Mouse (Mus musculus) erythroblast, embryonic 14.5 days (primary cell): Measurements from ENCODE around the gene Prpf31.

ENCODE experiments used
- GATA1 ChIP-seq: IDR thresholded peaks from 2 replicates; pipeline ENCODE4 v1.6.1; 2012; ENCODE audit warnings: low read length, inconsistent platforms, mixed read lengths
- TAL1 ChIP-seq: IDR thresholded peaks from 3 replicates; pipeline ENCODE4 v1.6.1; 2012; ENCODE audit warnings: low read length, inconsistent platforms, mixed read lengths

- TF ChIP-seq TAL1 (no peak), GATA1 (no peak)
Measured at GRCm38 (mm10) chr7:3609082-3609481, 20.7 kb upstream of the Prpf31 start.
